Mouse (Mus musculus) stomach, embryonic 14.5 days (tissue): ENCODE data around the gene Rxfp1. TPM values are rescaled to one million over a fixed set of nuclear protein-coding genes. Genes with fewer than 3 reads are reported as not detected.
"Not testable (repeated sequence)": the region's sequence is repeated elsewhere in the genome, so short reads cannot be mapped to it uniquely, and the experiment has no call there.

Experiments used
- ATAC-seq: fragments of 200-750 bp; cut with Nextera tagmentation; 2 replicates; pipeline ENCODE4 v1.8.0; 2017; ENCODE audit warnings: low read depth, moderate TSS enrichment; ENCODE audit not compliant: insufficient number of reproducible peaks, insufficient read depth, low FRiP score
- H3K27ac ChIP-seq: fragments of 300-500 bp; sonication (generic); 2 replicates; pipeline ENCODE4 v1.5.1; 2014; ENCODE audit warnings: mild to moderate bottlenecking, low read length, moderate library complexity, mixed read lengths
- H3K27me3 ChIP-seq: fragments of 300-500 bp; sonication (generic); 2 replicates; pipeline ENCODE4 v1.6.1; 2014; ENCODE audit warnings: low read length, control low read depth, mixed read lengths; ENCODE audit not compliant: control insufficient read depth, insufficient read depth
- H3K36me3 ChIP-seq: fragments of 300-500 bp; sonication (generic); 2 replicates; pipeline ENCODE4 v1.6.1; 2014; ENCODE audit warnings: mild to moderate bottlenecking, control low read depth, low read length, moderate library complexity, mixed read lengths; ENCODE audit not compliant: control insufficient read depth, insufficient read depth
- H3K4me1 ChIP-seq: fragments of 300-500 bp; sonication (generic); 2 replicates; pipeline ENCODE4 v1.6.1; 2014; ENCODE audit warnings: low read length, control low read depth, mixed read lengths; ENCODE audit not compliant: control insufficient read depth, insufficient read depth
- H3K4me2 ChIP-seq: fragments of 300-500 bp; sonication (generic); replicated peaks from 2 replicates; pipeline ENCODE4 v1.6.1; 2014; ENCODE audit warnings: low read depth, low read length, control low read depth
- H3K4me3 ChIP-seq: fragments of 300-500 bp; sonication (generic); 2 replicates; pipeline ENCODE4 v1.5.1; 2014; ENCODE audit warnings: low read depth, low read length, control low read depth
- H3K9ac ChIP-seq: fragments of 300-500 bp; sonication (generic); replicated peaks from 2 replicates; pipeline ENCODE4 v1.6.1; 2014; ENCODE audit warnings: low read depth, mild to moderate bottlenecking, control low read depth, low read length, moderate library complexity, mixed read lengths
- H3K9me3 ChIP-seq: fragments of 300-500 bp; sonication (generic); 2 replicates; pipeline ENCODE4 v1.6.1; 2016; ENCODE audit warnings: low read depth, low read length, control low read depth; ENCODE audit not compliant: control insufficient read depth
- WGBS: fragments of 180-500 bp; shearing (Covaris S2); extraction: QIAGEN DNeasy Blood & Tissue Kit; methylation state at CpG from one replicate; pipeline ENCODE4 v1.1.7; 2014; 5-methylcytosine and 5-hydroxymethylcytosine counted together
- polyA plus RNA-seq: library from polyadenylated mRNA; unstranded; fragments of >200 nt; fragmentation: Nextera tagmentation; extraction: Ambion mirVana; gene quantifications from 2 replicates; pipeline ENCODE4 v1.2.1, GENCODE M21; 2014

Gene Rxfp1
- polyA plus RNA-seq, 1 experiment from 2014 or later = not detected

- 83% methylated on average over 1 of the region's 1 CpGs for WGBS
- Histone ChIP-seq H3K27ac (no peak overlapping the region), H3K4me2 (no peak overlapping the region), H3K9ac (no peak overlapping the region), H3K9me3 (no peaks in the 10 kb centered on the region), H3K4me3 (no peak overlapping the region), H3K4me1 (no peaks in the 10 kb centered on the region), H3K27me3 (no peaks in the 10 kb centered on the region), H3K36me3 (no peaks in the 10 kb centered on the region)
- no peak for ATAC-seq
These were observed 771 bp upstream of the Rxfp1 start for GRCm38 (mm10) chr3:79738451-79738850.

DNA sequence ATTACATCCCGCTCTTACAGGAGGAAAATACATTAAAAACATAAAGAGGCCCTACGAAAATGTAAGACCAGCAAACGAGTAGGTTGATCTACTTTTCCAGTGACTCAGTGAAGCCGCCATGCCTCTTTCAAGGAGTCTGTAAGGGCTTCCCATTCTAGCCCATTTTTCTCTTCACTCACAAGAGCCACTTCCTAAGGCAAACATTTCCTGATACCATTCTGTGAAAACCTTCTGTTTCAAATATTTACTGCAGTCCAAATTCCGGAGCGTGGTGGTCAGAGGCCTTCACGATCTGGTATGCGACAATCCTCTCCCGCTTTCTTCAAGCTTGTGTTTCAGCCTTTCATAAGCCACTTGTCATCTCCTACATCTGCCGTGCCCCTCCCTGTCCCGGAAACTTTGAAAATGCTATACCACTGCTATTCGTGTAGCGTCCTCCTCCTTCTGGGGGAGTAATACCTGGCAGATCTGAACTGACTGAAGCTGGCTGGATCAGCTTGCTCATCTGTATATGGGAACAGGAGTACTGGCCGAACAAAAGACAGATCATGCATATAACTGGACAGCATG is 11.1 kb downstream of the Rxfp1 start:
- Histone ChIP-seq H3K4me1 (no peaks in the 10 kb centered on the region), H3K9ac (no peak overlapping the region), H3K4me3 (no peak overlapping the region), H3K36me3 (no peaks in the 10 kb centered on the region), H3K9me3 (no peaks in the 10 kb centered on the region), H3K27me3 (no peaks in the 10 kb centered on the region), H3K4me2 (no peak overlapping the region), H3K27ac (no peak overlapping the region)
- WGBS = 52% methylated on average over 14 of the region's 14 CpGs
- ATAC-seq = no peak

DNA sequence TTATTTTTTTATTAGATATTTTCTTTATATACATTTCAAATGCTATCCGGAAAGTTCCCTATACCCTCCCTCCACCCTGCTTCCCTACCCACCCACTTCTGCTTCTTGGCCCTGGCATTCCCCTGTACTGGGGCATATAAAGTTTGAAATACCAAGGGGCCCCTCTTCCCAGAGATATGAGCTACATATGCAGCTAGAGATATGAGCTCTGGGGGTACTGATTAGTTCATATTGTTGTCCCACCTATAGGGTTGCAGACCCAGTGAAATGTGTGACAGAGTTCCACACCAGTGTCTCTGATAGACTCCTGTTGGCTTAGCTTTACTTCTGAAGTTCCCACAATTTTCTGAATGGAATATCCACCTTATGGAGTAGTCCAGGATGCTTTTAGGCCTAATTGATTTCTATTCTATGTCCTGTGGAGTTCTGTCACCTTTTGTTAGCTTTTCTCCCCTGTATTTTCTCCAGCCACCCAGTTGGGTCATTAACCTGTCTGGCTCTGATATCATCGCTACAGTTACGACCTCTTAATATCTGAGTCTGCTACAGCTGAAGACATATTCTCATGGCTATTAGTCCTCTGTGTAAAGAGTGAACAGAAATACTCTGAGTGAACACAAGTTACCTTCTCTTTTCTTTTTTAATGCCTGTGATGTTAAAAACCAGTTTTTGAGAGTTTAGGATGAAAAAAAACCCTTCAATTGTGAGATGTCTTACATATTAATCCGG is 16.8 kb downstream of the Rxfp1 start:
- ATAC-seq = no peak
- H3K27me3 ChIP-seq = no peaks in the 10 kb centered on the region
- no peak overlapping the region for H3K4me2 ChIP-seq
- 78% methylated on average over 4 of the region's 4 CpGs for WGBS
- no peaks in the 10 kb centered on the region for H3K36me3 ChIP-seq
- H3K9ac ChIP-seq = no peak overlapping the region
- H3K4me1 ChIP-seq = no peaks in the 10 kb centered on the region
- no peak overlapping the region for H3K4me3 ChIP-seq
- no peak overlapping the region for H3K27ac ChIP-seq
- no peaks in the 10 kb centered on the region for H3K9me3 ChIP-seq

DNA sequence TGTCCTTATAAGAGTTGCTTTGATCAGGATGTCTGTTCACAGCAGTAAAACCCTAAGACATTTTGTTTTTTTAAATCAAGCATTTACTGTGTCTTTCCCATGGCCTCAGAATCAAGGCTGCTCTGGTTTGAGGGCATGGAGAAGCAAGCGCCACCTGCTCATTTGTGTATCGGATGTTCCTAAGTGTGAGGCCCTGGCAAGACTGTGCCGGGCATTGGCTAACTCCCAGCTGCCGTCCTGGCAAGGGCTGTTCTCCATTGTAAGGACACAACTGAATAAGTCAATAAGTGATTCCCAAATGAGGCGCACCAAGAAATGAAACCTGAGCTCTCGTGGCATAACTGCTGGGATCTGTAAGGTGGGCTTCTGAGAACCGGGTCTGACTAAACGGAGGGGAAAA is 31.2 kb downstream of the Rxfp1 start:
- 0 out of 2 replicates have a peak, but pooled peaks cover under 1% of the 10 kb centered on the region for H3K9me3 ChIP-seq
- no peak for ATAC-seq
- 86% methylated on average over 8 of the region's 8 CpGs for WGBS
- H3K27ac ChIP-seq = no peak overlapping the region
- H3K4me1 ChIP-seq = no peaks in the 10 kb centered on the region
- no peaks in the 10 kb centered on the region for H3K36me3 ChIP-seq
- no peaks in the 10 kb centered on the region for H3K27me3 ChIP-seq
- H3K4me3 ChIP-seq = no peak overlapping the region
- no peak overlapping the region for H3K4me2 ChIP-seq
- no peak overlapping the region for H3K9ac ChIP-seq

GRCm38 (mm10) chr3:79703135-79703534 is 34.5 kb downstream of the Rxfp1 start:
- Histone ChIP-seq H3K4me1 (no peaks in the 10 kb centered on the region), H3K9ac (no peak overlapping the region), H3K9me3 (no peaks in the 10 kb centered on the region), H3K27ac (no peak overlapping the region), H3K27me3 (no peaks in the 10 kb centered on the region), H3K4me2 (no peak overlapping the region), H3K36me3 (no peaks in the 10 kb centered on the region), H3K4me3 (no peak overlapping the region)
- no peak for ATAC-seq
- WGBS = 82% methylated on average over 4 of the region's 4 CpGs

GRCm38 (mm10) chr3:79691957-79692356 is 45.7 kb downstream of the Rxfp1 start:
- 91% methylated on average over 2 of the region's 2 CpGs for WGBS
- Histone ChIP-seq H3K36me3 (no peaks in the 10 kb centered on the region), H3K4me2 (no peak overlapping the region), H3K4me3 (no peak overlapping the region), H3K27me3 (no peaks in the 10 kb centered on the region), H3K4me1 (no peaks in the 10 kb centered on the region), H3K27ac (no peak overlapping the region), H3K9ac (no peak overlapping the region), H3K9me3 (0 out of 2 replicates have a peak, but pooled peaks cover 5% of the 10 kb centered on the region)
- no peak for ATAC-seq

DNA sequence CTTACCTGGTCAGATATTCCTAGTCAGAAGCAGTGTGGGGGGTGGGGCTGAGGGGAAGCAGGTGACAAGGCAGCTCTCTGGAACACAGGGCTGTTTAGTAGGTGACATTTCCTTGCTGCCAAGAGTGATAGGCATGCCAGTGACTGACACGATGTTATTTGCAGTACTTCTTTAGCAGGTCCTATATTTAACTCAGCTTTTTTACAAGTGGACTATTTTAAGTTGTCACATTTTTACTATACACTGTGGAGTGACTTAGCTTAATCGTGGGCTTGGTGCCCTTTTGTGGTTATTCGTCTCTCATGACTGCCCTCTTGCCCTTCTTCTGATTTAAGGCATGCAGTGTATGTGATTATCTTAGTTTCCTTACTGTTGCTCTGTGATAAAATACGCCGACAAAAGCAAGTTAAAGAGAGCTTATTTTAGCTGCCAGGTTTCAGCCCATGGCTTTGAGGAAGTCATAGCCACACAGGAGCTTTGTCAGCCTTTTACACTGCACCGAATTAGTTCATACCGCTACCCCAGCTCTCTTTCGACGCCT is 47.5 kb downstream of the Rxfp1 start:
- no peak overlapping the region for H3K4me3 ChIP-seq
- H3K4me2 ChIP-seq = no peak overlapping the region
- 77% methylated on average over 9 of the region's 9 CpGs for WGBS
- 0 out of 2 replicates have a peak, but pooled peaks cover 7% of the 10 kb centered on the region for H3K9me3 ChIP-seq
- no peak overlapping the region for H3K9ac ChIP-seq
- H3K36me3 ChIP-seq = no peaks in the 10 kb centered on the region
- ATAC-seq = no peak
- no peak overlapping the region for H3K27ac ChIP-seq
- H3K4me1 ChIP-seq = no peaks in the 10 kb centered on the region
- H3K27me3 ChIP-seq = no peaks in the 10 kb centered on the region

- not testable (repeated sequence) for H3K36me3 ChIP-seq, H3K4me3 ChIP-seq, H3K27me3 ChIP-seq, H3K4me1 ChIP-seq, H3K9ac ChIP-seq, H3K4me2 ChIP-seq, ATAC-seq, H3K9me3 ChIP-seq, H3K27ac ChIP-seq
- WGBS = 80% methylated on average over 4 of the region's 4 CpGs
These were observed 49.6 kb downstream of the Rxfp1 start for GRCm38 (mm10) chr3:79688101-79688500.
